Comparison of ENCODE assay signal across 9 mouse cellular contexts in genomic region chr11:113666648-113667047, GRCm38 (mm10). TPM values are rescaled to one million over a fixed set of nuclear protein-coding genes. Genes with fewer than 3 reads are reported as not detected.
DNase-seq lines count a peak whose midpoint lies in the region; ATAC-seq lines count a peak whose summit lies in the region.
"Had no signal": no experiment of that assay in that cellular context is flagged by ENCODE, and none has a peak within 500 bp of the region (broad histone marks: within the 10 kb centered on the region; RNA-seq: fewer than 3 reads in every experiment).

No protein-coding gene starts in this region.

- ATAC-seq in hindbrain, embryonic 13.5 days (ENCODE audit: low FRiP score): no peak
- ATAC-seq in hindbrain, embryonic 12.5 days (ENCODE audit: low FRiP score): no peak
- ATAC-seq in intestine, embryonic 14.5 days (replicated peaks; ENCODE audit: low FRiP score, low TSS enrichment, low read depth): peak; percentile 42; the same call in 1 of the 2 replicates
- peak; percentile 47 for ATAC-seq in liver, embryonic 15.5 days (ENCODE audit: insufficient read depth)

- no peak overlapping the region for H3K9ac ChIP-seq in hindbrain, embryonic 13.5 days
- H3K9ac ChIP-seq in hindbrain, embryonic 12.5 days: no peak overlapping the region
- no peak overlapping the region for H3K9ac ChIP-seq in intestine, embryonic 14.5 days (ENCODE audit: low read length)
- H3K9ac ChIP-seq in liver, embryonic 15.5 days: peak overlapping the region; percentile 5; the same call in 1 of the 2 replicates
- H3K9ac ChIP-seq: embryonic facial prominence, embryonic 12.5 days had no signal

- H3K4me2 ChIP-seq in hindbrain, embryonic 13.5 days: no peak overlapping the region
- H3K4me2 ChIP-seq in hindbrain, embryonic 12.5 days (replicated peaks): no peak overlapping the region
- H3K4me2 ChIP-seq in intestine, embryonic 14.5 days (ENCODE audit: low read length): no peak overlapping the region
- H3K4me2 ChIP-seq in liver, embryonic 15.5 days: peak overlapping the region; percentile 47
- H3K4me2 ChIP-seq: embryonic facial prominence, embryonic 12.5 days had no signal

- H3K9me3 ChIP-seq in hindbrain, embryonic 13.5 days: no peaks in the 10 kb centered on the region
- H3K9me3 ChIP-seq in hindbrain, embryonic 12.5 days (replicated peaks): no peaks in the 10 kb centered on the region
- H3K9me3 ChIP-seq in intestine, embryonic 14.5 days (ENCODE audit: control insufficient read depth, low read length): no peaks in the 10 kb centered on the region
- no peaks in the 10 kb centered on the region for H3K9me3 ChIP-seq in liver, embryonic 15.5 days (replicated peaks)
- H3K9me3 ChIP-seq in hindbrain, embryonic 10.5 days: no peaks in the 10 kb centered on the region
- H3K9me3 ChIP-seq: embryonic facial prominence, embryonic 12.5 days had no signal

- H3K4me3 ChIP-seq in hindbrain, embryonic 13.5 days: no peak overlapping the region
- no peak overlapping the region for H3K4me3 ChIP-seq in hindbrain, embryonic 12.5 days
- H3K4me3 ChIP-seq in intestine, embryonic 14.5 days (ENCODE audit: low read depth, low read length): no peak overlapping the region
- no peak overlapping the region; the same call in 1 of the 2 replicates for H3K4me3 ChIP-seq in liver, embryonic 15.5 days (replicated peaks)
- H3K4me3 ChIP-seq in hindbrain, embryonic 10.5 days: no peak overlapping the region
- H3K4me3 ChIP-seq: embryonic facial prominence, embryonic 12.5 days had no signal

- peaks cover 54% of the 10 kb centered on the region for H3K36me3 ChIP-seq in hindbrain, embryonic 13.5 days
- peaks cover 57% of the 10 kb centered on the region for H3K36me3 ChIP-seq in hindbrain, embryonic 12.5 days
- peaks cover 58% of the 10 kb centered on the region for H3K36me3 ChIP-seq in intestine, embryonic 14.5 days (ENCODE audit: control insufficient read depth, insufficient read depth, low read length)
- H3K36me3 ChIP-seq in liver, embryonic 15.5 days (replicated peaks): peaks cover 84% of the 10 kb centered on the region
- peaks cover 90% of the 10 kb centered on the region for H3K36me3 ChIP-seq in hindbrain, embryonic 10.5 days

- H3K4me1 ChIP-seq in hindbrain, embryonic 13.5 days (replicated peaks): peaks cover 15% of the 10 kb centered on the region; the same call in 1 of the 2 replicates
- H3K4me1 ChIP-seq in hindbrain, embryonic 12.5 days: peaks cover 3% of the 10 kb centered on the region; the same call in 1 of the 2 replicates
- peaks cover 7% of the 10 kb centered on the region; the same call in 1 of the 2 replicates for H3K4me1 ChIP-seq in intestine, embryonic 14.5 days (replicated peaks; ENCODE audit: control insufficient read depth, insufficient read depth, low read length)
- H3K4me1 ChIP-seq in liver, embryonic 15.5 days (replicated peaks): peaks cover 65% of the 10 kb centered on the region
- peaks cover 10% of the 10 kb centered on the region; the same call in 1 of the 2 replicates for H3K4me1 ChIP-seq in hindbrain, embryonic 10.5 days (replicated peaks)

- 70% methylated on average over 10 of the region's 10 CpGs for WGBS in hindbrain, embryonic 13.5 days
- WGBS in hindbrain, embryonic 12.5 days: 65% methylated on average over 10 of the region's 10 CpGs
- 38% methylated on average over 10 of the region's 10 CpGs for WGBS in intestine, embryonic 14.5 days
- 32% methylated on average over 10 of the region's 10 CpGs for WGBS in liver, embryonic 15.5 days (ENCODE audit: insufficient replicate concordance)
- 70% methylated on average over 10 of the region's 10 CpGs for WGBS in hindbrain, embryonic 10.5 days

- no peak for DNase-seq in intestine, embryonic 14.5 days (ENCODE audit: low spot score)
- peak; percentile 33 to 35 for DNase-seq in thymus, postnatal 10 days (ENCODE audit: low spot score in 2 of 2)
- no peak for DNase-seq in hindbrain, embryonic 10.5 days (ENCODE audit: low spot score)
- no peak for DNase-seq in urinary bladder, postnatal 14 days (ENCODE audit: low spot score)
- no peak for DNase-seq in urinary bladder, adult 18-20 months (ENCODE audit: low spot score in 2 of 2)

- H3K27me3 ChIP-seq in hindbrain, embryonic 13.5 days: no peaks in the 10 kb centered on the region
- no peaks in the 10 kb centered on the region for H3K27me3 ChIP-seq in hindbrain, embryonic 12.5 days
- H3K27me3 ChIP-seq in intestine, embryonic 14.5 days (replicated peaks; ENCODE audit: control insufficient read depth, insufficient read depth, low read length): no peaks in the 10 kb centered on the region
- H3K27me3 ChIP-seq in liver, embryonic 15.5 days: no peaks in the 10 kb centered on the region
- no peaks in the 10 kb centered on the region for H3K27me3 ChIP-seq in hindbrain, embryonic 10.5 days (ENCODE audit: insufficient read depth, poor library complexity, severe bottlenecking)
- H3K27me3 ChIP-seq: embryonic facial prominence, embryonic 12.5 days had no signal

- H3K27ac ChIP-seq in hindbrain, embryonic 13.5 days: 0 out of 2 replicates have a peak overlapping the region, but pooled peaks have one; percentile 30
- H3K27ac ChIP-seq in hindbrain, embryonic 12.5 days: no peak overlapping the region; the same call in 1 of the 2 replicates
- H3K27ac ChIP-seq in intestine, embryonic 14.5 days (ENCODE audit: low read depth): no peak overlapping the region
- H3K27ac ChIP-seq in liver, embryonic 15.5 days (replicated peaks): peak overlapping the region; percentile 63
- no peak overlapping the region for H3K27ac ChIP-seq in hindbrain, embryonic 10.5 days
- H3K27ac ChIP-seq: embryonic facial prominence, embryonic 12.5 days had no signal

RNA-seq across cellular contexts. Expression of gene Slc39a11, which starts 16.8 kb away (rescaled TPM):
- 32.2 and 34.2 TPM in 2 replicates for polyA plus RNA-seq in hindbrain, embryonic 13.5 days (2015; fragmentation: Nextera tagmentation; extraction: Ambion mirVana)
- polyA plus RNA-seq in hindbrain, embryonic 12.5 days (2016; fragmentation: Nextera tagmentation; extraction: Ambion mirVana): 32.3 and 33.5 TPM in 2 replicates
- polyA plus RNA-seq in intestine, embryonic 14.5 days (2014; fragmentation: Nextera tagmentation; extraction: Ambion mirVana): 24.0 and 24.4 TPM in 2 replicates
- polyA plus RNA-seq in liver, embryonic 15.5 days (2015; fragmentation: Nextera tagmentation; extraction: Ambion mirVana): 12.4 and 14.5 TPM in 2 replicates
- 21.5 and 25.3 TPM in 2 replicates for polyA plus RNA-seq in hindbrain, embryonic 10.5 days (2016; fragmentation: Nextera tagmentation; extraction: Ambion mirVana)

RNA-seq across cellular contexts. Expression of gene Fam104a, which starts 17.3 kb away (rescaled TPM):
- 45.0 and 46.9 TPM in 2 replicates for polyA plus RNA-seq in hindbrain, embryonic 13.5 days (2015; fragmentation: Nextera tagmentation; extraction: Ambion mirVana)
- polyA plus RNA-seq in hindbrain, embryonic 12.5 days (2016; fragmentation: Nextera tagmentation; extraction: Ambion mirVana): 49.9 and 50.4 TPM in 2 replicates
- 49.6 and 52.3 TPM in 2 replicates for polyA plus RNA-seq in intestine, embryonic 14.5 days (2014; fragmentation: Nextera tagmentation; extraction: Ambion mirVana)
- polyA plus RNA-seq in liver, embryonic 15.5 days (2015; fragmentation: Nextera tagmentation; extraction: Ambion mirVana): 40.6 and 45.1 TPM in 2 replicates
- 58.8 TPM in 2 replicates for polyA plus RNA-seq in hindbrain, embryonic 10.5 days (2016; fragmentation: Nextera tagmentation; extraction: Ambion mirVana)

RNA-seq across cellular contexts. Expression of gene D11Wsu47e, which starts 17.6 kb away (rescaled TPM):
- 21.9 and 22.4 TPM in 2 replicates for polyA plus RNA-seq in hindbrain, embryonic 13.5 days (2015; fragmentation: Nextera tagmentation; extraction: Ambion mirVana)
- 23.8 and 25.9 TPM in 2 replicates for polyA plus RNA-seq in hindbrain, embryonic 12.5 days (2016; fragmentation: Nextera tagmentation; extraction: Ambion mirVana)
- 22.9 and 23.9 TPM in 2 replicates for polyA plus RNA-seq in intestine, embryonic 14.5 days (2014; fragmentation: Nextera tagmentation; extraction: Ambion mirVana)
- polyA plus RNA-seq in liver, embryonic 15.5 days (2015; fragmentation: Nextera tagmentation; extraction: Ambion mirVana): 9.2 and 10.8 TPM in 2 replicates
- polyA plus RNA-seq in hindbrain, embryonic 10.5 days (2016; fragmentation: Nextera tagmentation; extraction: Ambion mirVana): 25.8 and 27.3 TPM in 2 replicates

RNA-seq across cellular contexts. Expression of gene Cog1, which starts 17.7 kb away (rescaled TPM):
- polyA plus RNA-seq in hindbrain, embryonic 13.5 days (2015; fragmentation: Nextera tagmentation; extraction: Ambion mirVana): 33.4 and 35.6 TPM in 2 replicates
- 42.1 and 45.5 TPM in 2 replicates for polyA plus RNA-seq in hindbrain, embryonic 12.5 days (2016; fragmentation: Nextera tagmentation; extraction: Ambion mirVana)
- polyA plus RNA-seq in intestine, embryonic 14.5 days (2014; fragmentation: Nextera tagmentation; extraction: Ambion mirVana): 25.2 and 25.7 TPM in 2 replicates
- 14.9 and 15.0 TPM in 2 replicates for polyA plus RNA-seq in liver, embryonic 15.5 days (2015; fragmentation: Nextera tagmentation; extraction: Ambion mirVana)
- polyA plus RNA-seq in hindbrain, embryonic 10.5 days (2016; fragmentation: Nextera tagmentation; extraction: Ambion mirVana): 32.1 and 40.3 TPM in 2 replicates

RNA-seq across cellular contexts. Expression of gene Cpsf4l, which starts 43.2 kb away (rescaled TPM):
- 0.48 and 0.52 TPM in 2 replicates for polyA plus RNA-seq in hindbrain, embryonic 13.5 days (2015; fragmentation: Nextera tagmentation; extraction: Ambion mirVana)
- polyA plus RNA-seq in hindbrain, embryonic 12.5 days (2016; fragmentation: Nextera tagmentation; extraction: Ambion mirVana): 0.15 and 0.31 TPM in 2 replicates
- polyA plus RNA-seq in intestine, embryonic 14.5 days (2014; fragmentation: Nextera tagmentation; extraction: Ambion mirVana): 0.18 and 0.34 TPM in 2 replicates
- polyA plus RNA-seq in liver, embryonic 15.5 days (2015; fragmentation: Nextera tagmentation; extraction: Ambion mirVana): not detected in 2 replicates
- 0.47 and 1.1 TPM in 2 replicates for polyA plus RNA-seq in hindbrain, embryonic 10.5 days (2016; fragmentation: Nextera tagmentation; extraction: Ambion mirVana)

Comparison
In these comparisons a context has a peak if more than half of its experiments do, and no peak if none do; other contexts are left out.
1. H3K27ac ChIP-seq: peak in hindbrain, embryonic 13.5 days (single experiment) and liver, embryonic 15.5 days (single experiment); none in hindbrain, embryonic 12.5 days (single experiment), intestine, embryonic 14.5 days (single experiment) and hindbrain, embryonic 10.5 days (single experiment).
2. ATAC-seq: peak in intestine, embryonic 14.5 days (single experiment) and liver, embryonic 15.5 days (single experiment); none in hindbrain, embryonic 13.5 days (single experiment) and hindbrain, embryonic 12.5 days (single experiment).
3. DNase-seq: peak in thymus, postnatal 10 days (2 of 2); none in intestine, embryonic 14.5 days (single experiment), hindbrain, embryonic 10.5 days (single experiment), urinary bladder, postnatal 14 days (single experiment) and urinary bladder, adult 18-20 months (0 of 2).